Mouse (Mus musculus): Measurements from ENCODE around the gene Mgat5. TPM values are rescaled to one million over a fixed set of nuclear protein-coding genes. Genes with fewer than 3 reads are reported as not detected.

Gene Mgat5
- total RNA-seq, 1 experiment = 11.0 TPM

DNA sequence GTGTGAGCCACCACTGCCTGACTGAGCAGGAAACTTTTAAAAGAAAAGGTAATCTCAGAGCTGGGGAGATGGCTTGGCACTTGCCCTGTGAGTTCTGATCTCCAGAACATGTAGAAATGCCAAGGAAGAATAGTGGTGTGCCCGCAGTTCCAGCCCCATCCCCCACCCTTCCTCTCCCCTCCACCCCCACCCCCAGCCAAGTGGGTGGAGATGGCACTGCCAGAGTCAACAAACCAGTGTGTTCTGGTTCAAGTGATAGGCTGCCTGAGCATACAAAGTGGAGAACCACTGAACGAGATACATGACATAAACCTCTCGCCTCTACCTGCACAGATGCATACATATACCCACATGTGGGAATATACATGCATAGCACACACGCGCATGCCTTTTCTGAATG is 193.4 kb downstream of the Mgat5 start:
- no peak for TF ChIP-seq ZC3H11A (IDR thresholded peaks at IDR 0.05; ENCODE audit: borderline replicate concordance, low read depth, low read length)
- no peak for TF ChIP-seq ZNF384 (IDR thresholded peaks at IDR 0.05; ENCODE audit: low read depth, low read length)
- TF ChIP-seq HCFC1 (IDR thresholded peaks at IDR 0.05; ENCODE audit: borderline replicate concordance, insufficient read depth, low read length) = no peak
- no peak for TF ChIP-seq CHD2 (IDR thresholded peaks at IDR 0.05; ENCODE audit: low read depth, low read length)
- TF ChIP-seq MAFK (IDR thresholded peaks at IDR 0.05; ENCODE audit: insufficient read depth, low read depth, low read length) = no peak
- H3K27ac ChIP-seq (ENCODE audit: insufficient read depth, low read depth, low read length, poor library complexity, severe bottlenecking) = no peak overlapping the region
- no peaks in the 10 kb centered on the region for H3K36me3 ChIP-seq (ENCODE audit: control insufficient read depth, insufficient read depth, low read length, poor library complexity, severe bottlenecking)
- no peak overlapping the region for H3K9ac ChIP-seq (ENCODE audit: insufficient read depth, low read depth, low read length, poor library complexity, severe bottlenecking)
- no peak for DNase-seq (ENCODE audit: low read depth, low spot score)
- in situ Hi-C loops (cut with MboI; ENCODE audit: low sequenced_read_pairs in 2 of 2, unreplicated experiment in 2 of 2) = no loop called here
- no peaks in the 10 kb centered on the region for H3K9me3 ChIP-seq (ENCODE audit: control insufficient read depth, insufficient read depth, low read depth, low read length)
- no peak overlapping the region for H3K4me3 ChIP-seq (ENCODE audit: insufficient read depth in 1 of 2, low read depth in 1 of 2, low read length in 2 of 2, poor library complexity in 1 of 2, severe bottlenecking in 1 of 2)
- H3K4me1 ChIP-seq (ENCODE audit: control insufficient read depth in 2 of 2, insufficient read depth in 2 of 2, low read length in 2 of 2, poor library complexity in 1 of 2) = no peaks in the 10 kb centered on the region

DNA sequence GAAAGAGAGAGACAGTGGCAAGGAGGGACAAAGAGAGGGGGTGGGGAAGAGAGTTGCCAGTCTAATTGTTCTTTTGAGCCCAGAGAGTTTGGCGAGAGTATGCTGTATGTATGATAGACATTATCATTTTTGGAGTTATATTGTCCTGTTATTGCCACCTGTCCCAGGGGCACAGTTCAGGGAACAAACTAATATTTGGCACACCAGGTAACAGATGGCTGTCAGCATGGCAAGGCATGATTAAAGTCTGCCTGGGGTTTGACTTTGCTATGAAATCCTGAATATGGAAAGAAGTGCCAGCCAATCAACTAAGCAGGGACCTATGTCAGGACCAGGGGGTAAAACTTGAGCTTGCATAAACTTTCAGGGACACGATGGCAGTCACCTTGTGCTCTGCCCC is 195.4 kb downstream of the Mgat5 start:
- in situ Hi-C loops (cut with MboI; ENCODE audit: low sequenced_read_pairs in 2 of 2, unreplicated experiment in 2 of 2) = no loop called here
- Histone ChIP-seq H3K27ac (ENCODE audit: insufficient read depth, low read depth, low read length, poor library complexity, severe bottlenecking) (no peak overlapping the region), H3K9ac (ENCODE audit: insufficient read depth, low read depth, low read length, poor library complexity, severe bottlenecking) (no peak overlapping the region), H3K36me3 (ENCODE audit: control insufficient read depth, insufficient read depth, low read length, poor library complexity, severe bottlenecking) (no peaks in the 10 kb centered on the region), H3K9me3 (ENCODE audit: control insufficient read depth, insufficient read depth, low read depth, low read length) (no peaks in the 10 kb centered on the region), H3K4me1 (ENCODE audit: control insufficient read depth in 2 of 2, insufficient read depth in 2 of 2, low read length in 2 of 2, poor library complexity in 1 of 2) (no peaks in the 10 kb centered on the region), H3K4me3 (ENCODE audit: insufficient read depth in 1 of 2, low read depth in 1 of 2, low read length in 2 of 2, poor library complexity in 1 of 2, severe bottlenecking in 1 of 2) (no peak overlapping the region)
- DNase-seq (ENCODE audit: low read depth, low spot score) = no peak
- TF ChIP-seq ZC3H11A (IDR thresholded peaks at IDR 0.05; ENCODE audit: borderline replicate concordance, low read depth, low read length) (no peak), MAFK (IDR thresholded peaks at IDR 0.05; ENCODE audit: insufficient read depth, low read depth, low read length) (no peak), CHD2 (IDR thresholded peaks at IDR 0.05; ENCODE audit: low read depth, low read length) (no peak), HCFC1 (IDR thresholded peaks at IDR 0.05; ENCODE audit: borderline replicate concordance, insufficient read depth, low read length) (no peak), ZNF384 (IDR thresholded peaks at IDR 0.05; ENCODE audit: low read depth, low read length) (no peak)

DNA sequence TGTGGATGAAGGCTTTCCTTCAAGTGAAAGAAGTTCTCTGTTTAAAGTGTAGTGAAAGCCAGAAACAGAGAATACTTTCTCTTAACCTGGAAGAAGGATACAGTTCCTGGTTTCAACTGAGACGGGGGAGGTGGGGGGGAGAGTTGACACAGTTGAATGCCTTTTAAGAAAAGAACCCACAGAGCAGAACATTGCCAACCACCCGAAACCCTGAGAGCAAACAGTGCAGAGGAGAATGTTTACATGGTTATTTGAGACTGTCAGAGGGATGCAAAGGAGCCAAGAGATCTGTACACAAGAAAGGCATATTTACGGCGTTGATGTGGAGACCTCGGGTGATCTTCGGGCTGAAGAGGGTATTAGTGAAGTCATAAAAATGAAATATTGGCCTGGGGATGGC is 195.9 kb downstream of the Mgat5 start:
- no peak for DNase-seq (ENCODE audit: low read depth, low spot score)
- TF ChIP-seq ZNF384 (IDR thresholded peaks at IDR 0.05; ENCODE audit: low read depth, low read length) (no peak), ZC3H11A (IDR thresholded peaks at IDR 0.05; ENCODE audit: borderline replicate concordance, low read depth, low read length) (no peak), MAFK (IDR thresholded peaks at IDR 0.05; ENCODE audit: insufficient read depth, low read depth, low read length) (no peak), HCFC1 (IDR thresholded peaks at IDR 0.05; ENCODE audit: borderline replicate concordance, insufficient read depth, low read length) (no peak), CHD2 (IDR thresholded peaks at IDR 0.05; ENCODE audit: low read depth, low read length) (no peak)
- Histone ChIP-seq H3K9ac (ENCODE audit: insufficient read depth, low read depth, low read length, poor library complexity, severe bottlenecking) (no peak overlapping the region), H3K36me3 (ENCODE audit: control insufficient read depth, insufficient read depth, low read length, poor library complexity, severe bottlenecking) (no peaks in the 10 kb centered on the region), H3K9me3 (ENCODE audit: control insufficient read depth, insufficient read depth, low read depth, low read length) (no peaks in the 10 kb centered on the region), H3K4me3 (ENCODE audit: insufficient read depth in 1 of 2, low read depth in 1 of 2, low read length in 2 of 2, poor library complexity in 1 of 2, severe bottlenecking in 1 of 2) (no peak overlapping the region), H3K27ac (ENCODE audit: insufficient read depth, low read depth, low read length, poor library complexity, severe bottlenecking) (no peak overlapping the region), H3K4me1 (ENCODE audit: control insufficient read depth in 2 of 2, insufficient read depth in 2 of 2, low read length in 2 of 2, poor library complexity in 1 of 2) (no peaks in the 10 kb centered on the region)
- in situ Hi-C loops (cut with MboI; ENCODE audit: low sequenced_read_pairs in 2 of 2, unreplicated experiment in 2 of 2) = no loop called here

DNA sequence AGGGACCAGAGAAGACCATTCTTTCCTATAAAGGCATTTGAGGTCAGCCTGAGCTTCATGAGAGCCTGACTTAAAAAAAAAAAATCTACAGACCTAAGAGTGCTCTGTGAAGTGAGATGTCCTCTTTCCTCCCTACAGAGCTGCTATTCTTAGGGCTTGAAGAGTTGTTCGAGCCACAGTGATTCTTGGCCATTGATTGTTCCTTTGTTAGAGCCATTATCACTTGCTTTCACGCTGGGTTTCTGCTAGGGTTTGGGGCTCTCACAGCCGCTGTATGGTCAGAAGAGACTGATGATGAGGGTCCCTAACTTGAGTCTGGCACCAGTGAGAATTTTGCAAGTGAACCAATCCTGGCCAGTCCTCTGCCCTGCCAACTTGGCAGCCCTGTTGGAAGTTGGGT is 199.8 kb downstream of the Mgat5 start:
- in situ Hi-C loops (cut with MboI; ENCODE audit: low sequenced_read_pairs in 2 of 2, unreplicated experiment in 2 of 2) = no loop called here
- Histone ChIP-seq H3K9me3 (ENCODE audit: control insufficient read depth, insufficient read depth, low read depth, low read length) (no peaks in the 10 kb centered on the region), H3K4me3 (ENCODE audit: insufficient read depth in 1 of 2, low read depth in 1 of 2, low read length in 2 of 2, poor library complexity in 1 of 2, severe bottlenecking in 1 of 2) (no peak overlapping the region), H3K9ac (ENCODE audit: insufficient read depth, low read depth, low read length, poor library complexity, severe bottlenecking) (no peak overlapping the region), H3K36me3 (ENCODE audit: control insufficient read depth, insufficient read depth, low read length, poor library complexity, severe bottlenecking) (no peaks in the 10 kb centered on the region), H3K27ac (ENCODE audit: insufficient read depth, low read depth, low read length, poor library complexity, severe bottlenecking) (no peak overlapping the region), H3K4me1 (ENCODE audit: control insufficient read depth in 2 of 2, insufficient read depth in 2 of 2, low read length in 2 of 2, poor library complexity in 1 of 2) (0 out of 4 replicates have a peak, but pooled peaks cover 0 to 3% of the 10 kb centered on the region in 2 experiments)
- no peak for DNase-seq (ENCODE audit: low read depth, low spot score)
- TF ChIP-seq ZNF384 (IDR thresholded peaks at IDR 0.05; ENCODE audit: low read depth, low read length) (0 out of 2 replicates have a peak, but pooled peaks have one; percentile 50), HCFC1 (IDR thresholded peaks at IDR 0.05; ENCODE audit: borderline replicate concordance, insufficient read depth, low read length) (no peak)

DNA sequence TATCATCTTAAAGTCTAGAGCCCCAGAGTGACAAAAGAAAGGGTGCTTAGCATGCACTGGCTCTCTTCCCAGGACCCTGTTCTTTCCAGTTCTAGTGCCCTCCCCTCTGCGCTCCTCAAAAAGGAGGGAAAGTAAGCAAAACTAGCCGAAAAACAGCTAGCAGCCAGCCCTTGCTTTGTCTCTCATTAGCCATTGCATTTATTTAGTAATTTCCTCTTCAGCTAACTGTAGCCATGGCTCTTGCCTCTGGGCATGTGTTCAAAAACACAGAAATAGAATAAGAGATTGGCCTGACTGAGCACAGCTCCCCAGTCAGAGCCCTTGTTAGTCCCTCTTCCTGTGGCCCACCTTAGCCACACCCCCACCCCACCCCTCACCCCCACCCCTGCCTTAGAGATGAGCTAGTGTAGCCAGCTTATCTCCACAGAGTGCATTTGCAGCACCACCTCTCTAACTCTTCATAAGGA is 204.2 kb downstream of the Mgat5 start:
- in situ Hi-C loops (cut with MboI; ENCODE audit: low sequenced_read_pairs in 2 of 2, unreplicated experiment in 2 of 2) = no loop called here
- Histone ChIP-seq H3K9ac (ENCODE audit: insufficient read depth, low read depth, low read length, poor library complexity, severe bottlenecking) (no peak overlapping the region), H3K4me3 (ENCODE audit: insufficient read depth in 1 of 2, low read depth in 1 of 2, low read length in 2 of 2, poor library complexity in 1 of 2, severe bottlenecking in 1 of 2) (no peak overlapping the region), H3K27ac (ENCODE audit: insufficient read depth, low read depth, low read length, poor library complexity, severe bottlenecking) (no peak overlapping the region), H3K9me3 (ENCODE audit: control insufficient read depth, insufficient read depth, low read depth, low read length) (no peaks in the 10 kb centered on the region), H3K36me3 (ENCODE audit: control insufficient read depth, insufficient read depth, low read length, poor library complexity, severe bottlenecking) (no peaks in the 10 kb centered on the region), H3K4me1 (ENCODE audit: control insufficient read depth in 2 of 2, insufficient read depth in 2 of 2, low read length in 2 of 2, poor library complexity in 1 of 2) (0 out of 4 replicates have a peak, but pooled peaks cover 0 to 3% of the 10 kb centered on the region in 2 experiments)
- TF ChIP-seq ZC3H11A (IDR thresholded peaks at IDR 0.05; ENCODE audit: borderline replicate concordance, low read depth, low read length) (no peak), ZNF384 (IDR thresholded peaks at IDR 0.05; ENCODE audit: low read depth, low read length) (no peak), MAFK (IDR thresholded peaks at IDR 0.05; ENCODE audit: insufficient read depth, low read depth, low read length) (no peak), HCFC1 (IDR thresholded peaks at IDR 0.05; ENCODE audit: borderline replicate concordance, insufficient read depth, low read length) (no peak), CHD2 (IDR thresholded peaks at IDR 0.05; ENCODE audit: low read depth, low read length) (no peak)
- DNase-seq (ENCODE audit: low read depth, low spot score) = no peak
